Mouse (Mus musculus) stomach, embryonic 16.5 days (tissue): ENCODE results near the gene Cebpz. TPM values are rescaled to one million over a fixed set of nuclear protein-coding genes. Genes with fewer than 3 reads are reported as not detected.
A peak's percentile ranks its signal among the peaks of the same experiment; 100 is the strongest.

Experiments
- ATAC-seq: fragments of 200-750 bp; cut with Nextera tagmentation; 2 replicates; pipeline ENCODE4 v1.8.0; 2017; ENCODE audit warnings: moderate number of reproducible peaks, moderate TSS enrichment; ENCODE audit not compliant: insufficient read depth, low FRiP score
- H3K27ac ChIP-seq: fragments of 300-500 bp; sonication (generic); 2 replicates; pipeline ENCODE4 v1.5.1; 2014; ENCODE audit warnings: low read length
- H3K27me3 ChIP-seq: fragments of 300-500 bp; sonication (generic); 2 replicates; pipeline ENCODE4 v1.6.1; 2014; ENCODE audit warnings: low read length, control low read depth, mixed read lengths; ENCODE audit not compliant: control insufficient read depth, insufficient read depth
- H3K36me3 ChIP-seq: fragments of 300-500 bp; sonication (generic); 2 replicates; pipeline ENCODE4 v1.6.1; 2014; ENCODE audit warnings: low read length; ENCODE audit not compliant: control insufficient read depth, insufficient read depth
- H3K4me1 ChIP-seq: fragments of 300-500 bp; sonication (generic); 2 replicates; pipeline ENCODE4 v1.6.1; 2014; ENCODE audit warnings: low read length, control low read depth, mixed read lengths; ENCODE audit not compliant: control insufficient read depth, insufficient read depth
- H3K4me2 ChIP-seq: fragments of 300-500 bp; sonication (generic); 2 replicates; pipeline ENCODE4 v1.6.1; 2014; ENCODE audit warnings: low read depth, low read length, mixed read lengths
- H3K4me3 ChIP-seq: fragments of 300-500 bp; sonication (generic); replicated peaks from 2 replicates; pipeline ENCODE4 v1.5.1; 2014; ENCODE audit warnings: mild to moderate bottlenecking, low read length
- H3K9ac ChIP-seq: fragments of 300-500 bp; sonication (generic); 2 replicates; pipeline ENCODE4 v1.6.1; 2014; ENCODE audit warnings: low read length
- H3K9me3 ChIP-seq: fragments of 300-500 bp; sonication (generic); replicated peaks from 2 replicates; pipeline ENCODE4 v1.6.1; 2016; ENCODE audit warnings: low read length, control low read depth; ENCODE audit not compliant: control insufficient read depth
- WGBS: fragments of 180-500 bp; shearing (Covaris S2); extraction: QIAGEN DNeasy Blood & Tissue Kit; methylation state at CpG from one replicate; pipeline ENCODE4 v1.1.7; 2014; 5-methylcytosine and 5-hydroxymethylcytosine counted together
- polyA plus RNA-seq: library from polyadenylated mRNA; unstranded; fragments of >200 nt; fragmentation: Nextera tagmentation; extraction: Ambion mirVana; gene quantifications from 2 replicates; pipeline ENCODE4 v1.2.1, GENCODE M21; 2015

The Cebpz gene
- polyA plus RNA-seq, 1 experiment from 2014 or later = 48.2 TPM

DNA sequence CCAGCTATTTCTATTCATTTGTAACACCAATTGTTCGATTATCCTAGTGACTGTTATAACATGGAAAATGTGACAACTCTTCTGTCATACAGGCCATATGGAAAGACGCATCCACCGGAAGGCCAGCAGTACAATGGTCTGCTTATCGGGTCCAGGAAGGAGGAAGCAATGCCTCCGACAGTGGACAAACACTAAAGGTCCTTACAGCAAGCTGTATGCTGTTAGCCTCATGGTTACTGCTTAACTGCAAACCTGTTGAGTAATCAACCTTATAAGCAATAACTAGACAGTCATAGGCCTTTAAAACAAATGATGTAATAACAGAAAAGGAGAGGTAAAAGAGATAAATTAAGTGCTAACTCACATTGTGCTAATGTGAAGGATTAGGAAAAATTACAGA lies 14.4 kb upstream of the Cebpz start:
- Histone ChIP-seq H3K9ac (no peak overlapping the region), H3K4me2 (no peak overlapping the region), H3K36me3 (peaks cover 13% of the 10 kb centered on the region), H3K9me3 (no peaks in the 10 kb centered on the region), H3K4me1 (no peaks in the 10 kb centered on the region), H3K4me3 (no peak overlapping the region), H3K27ac (no peak overlapping the region), H3K27me3 (no peaks in the 10 kb centered on the region)
- 93% methylated on average over 5 of the region's 5 CpGs for WGBS
- no peak for ATAC-seq

DNA sequence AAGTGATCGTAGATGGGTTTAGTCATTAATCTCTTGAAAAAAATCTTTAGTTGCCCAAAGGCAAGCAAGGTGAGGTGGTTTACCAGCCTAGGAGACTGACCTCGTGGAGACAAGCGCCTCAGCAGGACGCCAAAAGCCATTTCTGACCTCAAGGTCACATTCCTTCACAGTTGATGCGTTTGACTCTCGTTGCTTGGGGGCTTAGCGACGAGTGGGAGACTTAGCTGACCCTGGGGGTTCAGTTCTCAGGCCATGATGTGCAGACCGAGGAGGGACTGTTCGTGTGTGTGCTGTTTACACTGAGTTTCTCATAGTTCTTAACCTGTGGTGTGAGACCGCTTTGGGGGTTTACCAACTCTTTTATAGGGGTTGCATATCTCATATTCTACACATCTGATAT lies 5.7 kb upstream of the Cebpz start:
- peaks cover 3% of the 10 kb centered on the region for H3K4me1 ChIP-seq
- no peaks in the 10 kb centered on the region for H3K27me3 ChIP-seq
- no peak overlapping the region for H3K9ac ChIP-seq
- H3K4me3 ChIP-seq = no peak overlapping the region
- 38% methylated on average over 11 of the region's 11 CpGs for WGBS
- no peak overlapping the region for H3K27ac ChIP-seq
- H3K9me3 ChIP-seq = no peaks in the 10 kb centered on the region
- H3K36me3 ChIP-seq = peaks cover 4% of the 10 kb centered on the region; the same call in 1 of the 2 replicates
- ATAC-seq = no peak
- no peak overlapping the region for H3K4me2 ChIP-seq

DNA sequence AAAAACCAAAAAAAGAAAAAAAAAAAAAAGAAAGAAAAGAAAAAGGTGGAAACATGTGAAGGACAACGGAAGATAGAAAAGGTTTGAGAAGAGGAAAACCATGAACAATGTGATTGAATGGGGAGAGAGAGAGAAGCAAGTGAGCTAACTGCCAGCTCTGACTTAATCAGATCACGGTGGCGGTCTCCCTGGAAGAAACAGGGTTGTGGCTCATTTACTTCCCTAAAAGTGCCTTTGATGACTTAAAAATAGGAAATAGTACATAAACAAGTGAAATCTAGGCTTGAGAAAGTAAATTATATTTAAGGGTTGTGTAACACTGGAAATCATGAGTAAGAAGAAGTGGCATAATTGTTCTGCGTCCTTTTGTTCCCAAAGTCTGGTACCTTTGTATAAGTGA lies 2.1 kb upstream of the Cebpz start:
- H3K4me2 ChIP-seq = no peak overlapping the region
- no peak overlapping the region for H3K9ac ChIP-seq
- H3K9me3 ChIP-seq = no peaks in the 10 kb centered on the region
- H3K4me1 ChIP-seq = peaks cover 13% of the 10 kb centered on the region
- H3K36me3 ChIP-seq = peaks cover 2% of the 10 kb centered on the region; the same call in 1 of the 2 replicates
- H3K27me3 ChIP-seq = no peaks in the 10 kb centered on the region
- ATAC-seq = no peak
- H3K27ac ChIP-seq = no peak overlapping the region
- 90% methylated on average over 4 of the region's 4 CpGs for WGBS
- no peak overlapping the region for H3K4me3 ChIP-seq

DNA sequence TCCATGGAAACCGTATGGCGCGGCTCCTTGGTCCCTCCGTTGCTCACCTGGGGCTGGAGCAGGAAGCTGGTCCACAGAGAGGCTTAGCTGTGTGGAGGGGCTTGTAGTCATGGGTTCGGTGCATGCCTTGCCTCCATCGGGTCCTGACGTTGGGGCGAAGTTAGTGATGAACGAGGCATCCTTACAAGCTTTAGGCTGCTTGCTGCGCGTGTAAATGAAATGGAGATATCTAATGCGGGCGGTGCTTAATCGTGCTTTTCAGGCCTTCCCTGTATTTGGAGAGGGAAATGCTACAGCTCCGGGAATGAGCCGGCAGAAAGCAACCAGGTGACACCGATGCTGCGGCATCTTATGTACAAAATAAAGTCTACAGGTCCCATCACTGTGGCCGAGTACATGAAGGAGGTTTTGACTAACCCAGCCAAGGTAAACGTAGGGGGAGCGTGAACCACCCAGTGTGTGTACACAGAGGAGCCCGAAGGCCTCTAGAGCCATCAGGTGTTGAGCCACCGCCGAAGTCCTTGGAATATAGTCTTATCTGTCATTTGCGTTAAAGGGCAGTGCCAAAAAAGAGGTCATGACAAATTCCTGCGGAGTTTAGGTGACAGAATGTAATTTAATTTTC lies 475 bp upstream of the Cebpz start:
- Histone ChIP-seq H3K4me3 (peak overlapping the region; percentile 93), H3K4me1 (peaks cover 19% of the 10 kb centered on the region), H3K27me3 (no peaks in the 10 kb centered on the region), H3K9me3 (no peaks in the 10 kb centered on the region), H3K36me3 (no peaks in the 10 kb centered on the region), H3K9ac (peak overlapping the region; percentile 89), H3K4me2 (peak overlapping the region; percentile 86), H3K27ac (no peak overlapping the region; the same call in 1 of the 2 replicates)
- 5% methylated on average over 26 of the region's 26 CpGs for WGBS
- ATAC-seq = peak; percentile 27; the same call in 1 of the 2 replicates

DNA sequence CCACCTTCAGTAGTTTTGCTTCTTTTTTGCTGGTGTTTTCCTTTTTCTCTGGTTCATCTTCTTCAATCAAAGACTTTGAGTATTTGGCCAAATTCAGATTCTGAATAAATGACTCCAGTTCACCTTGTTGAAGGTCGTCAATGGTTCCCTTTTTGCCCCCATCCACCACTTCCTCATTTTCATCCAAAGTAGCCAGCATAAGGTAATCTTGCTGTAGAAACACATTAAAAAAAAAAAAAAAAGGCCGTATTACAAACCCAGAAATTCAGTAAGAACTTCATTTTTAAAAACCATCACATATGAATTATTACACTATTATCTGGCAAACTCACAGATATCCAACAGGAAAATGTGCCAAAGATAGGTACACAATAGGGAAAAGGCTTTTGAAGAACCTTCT lies 1.0 kb downstream of the Cebpz start:
- H3K27me3 ChIP-seq = no peaks in the 10 kb centered on the region

DNA sequence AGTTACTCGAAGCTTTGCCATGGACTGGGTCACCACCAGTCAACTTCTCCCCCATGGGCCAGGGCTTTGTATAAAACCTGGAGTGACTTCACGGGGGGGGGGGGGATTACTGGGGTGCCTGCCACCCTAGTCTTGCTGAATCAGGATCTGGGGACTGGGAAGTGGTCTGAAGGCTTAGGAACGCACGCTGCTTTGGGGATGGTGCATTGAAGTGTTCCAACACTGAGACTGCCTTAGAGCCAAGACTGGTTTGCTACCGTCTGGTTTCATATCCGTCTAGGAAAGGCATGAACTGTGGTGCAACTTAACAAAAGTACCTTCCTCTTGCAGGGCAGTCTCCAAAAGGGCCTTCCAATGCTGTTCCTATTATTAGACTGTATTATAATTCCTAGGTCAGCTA lies 19.2 kb downstream of the Cebpz start:
- H3K4me1 ChIP-seq = peaks cover 9% of the 10 kb centered on the region; the same call in 1 of the 2 replicates
- no peaks in the 10 kb centered on the region for H3K27me3 ChIP-seq
- no peaks in the 10 kb centered on the region for H3K9me3 ChIP-seq
- H3K4me3 ChIP-seq = no peak overlapping the region
- H3K36me3 ChIP-seq = 0 out of 2 replicates have a peak, but pooled peaks cover 18% of the 10 kb centered on the region
- WGBS = 48% methylated on average over 6 of the region's 6 CpGs
- peak overlapping the region; percentile 79; the same call in 1 of the 2 replicates for H3K4me2 ChIP-seq
- peak overlapping the region; percentile 6; the same call in 1 of the 2 replicates for H3K9ac ChIP-seq
- no peak overlapping the region for H3K27ac ChIP-seq
- ATAC-seq = no peak

More for the DNA sequence above, 1.0 kb downstream of the Cebpz start:
- H3K27ac ChIP-seq = no peak overlapping the region
- 83% methylated on average over 2 of the region's 2 CpGs for WGBS
- peak overlapping the region; percentile 89 for H3K9ac ChIP-seq
- no peaks in the 10 kb centered on the region for H3K9me3 ChIP-seq
- peaks cover 7% of the 10 kb centered on the region; the same call in 1 of the 2 replicates for H3K36me3 ChIP-seq
- H3K4me3 ChIP-seq = peak overlapping the region; percentile 93
- peaks cover 19% of the 10 kb centered on the region for H3K4me1 ChIP-seq
- H3K4me2 ChIP-seq = peak overlapping the region; percentile 85
- no peak for ATAC-seq

DNA sequence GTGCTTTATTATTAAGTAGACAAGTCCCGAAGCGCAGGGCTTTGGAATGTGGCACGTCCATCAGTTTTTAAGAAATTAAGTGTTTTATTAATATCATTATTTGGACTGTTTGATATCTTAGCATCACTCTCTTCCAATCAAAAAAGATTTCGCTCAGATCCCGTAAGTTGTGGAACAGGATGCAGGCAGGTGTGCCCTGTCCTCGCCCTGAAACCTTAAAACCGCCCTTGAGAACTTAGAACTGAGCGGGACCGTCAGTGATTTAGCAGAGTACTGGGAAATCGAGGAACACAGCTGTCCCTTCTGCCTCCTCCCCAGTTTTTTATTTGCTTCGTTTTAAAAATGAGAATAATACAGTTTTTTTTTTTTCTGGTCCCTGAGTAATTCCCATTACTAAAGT lies 20.0 kb downstream of the Cebpz start:
- H3K27me3 ChIP-seq = no peaks in the 10 kb centered on the region
- 2% methylated on average over 11 of the region's 11 CpGs for WGBS
- H3K4me1 ChIP-seq = peaks cover 9% of the 10 kb centered on the region; the same call in 1 of the 2 replicates
- H3K9me3 ChIP-seq = no peaks in the 10 kb centered on the region
- H3K27ac ChIP-seq = peak overlapping the region; percentile 95
- peak overlapping the region; percentile 78 for H3K4me3 ChIP-seq
- H3K36me3 ChIP-seq = 0 out of 2 replicates have a peak, but pooled peaks cover 14% of the 10 kb centered on the region
- no peak for ATAC-seq
- peak overlapping the region; percentile 90 for H3K9ac ChIP-seq
- peak overlapping the region; percentile 79 for H3K4me2 ChIP-seq

DNA sequence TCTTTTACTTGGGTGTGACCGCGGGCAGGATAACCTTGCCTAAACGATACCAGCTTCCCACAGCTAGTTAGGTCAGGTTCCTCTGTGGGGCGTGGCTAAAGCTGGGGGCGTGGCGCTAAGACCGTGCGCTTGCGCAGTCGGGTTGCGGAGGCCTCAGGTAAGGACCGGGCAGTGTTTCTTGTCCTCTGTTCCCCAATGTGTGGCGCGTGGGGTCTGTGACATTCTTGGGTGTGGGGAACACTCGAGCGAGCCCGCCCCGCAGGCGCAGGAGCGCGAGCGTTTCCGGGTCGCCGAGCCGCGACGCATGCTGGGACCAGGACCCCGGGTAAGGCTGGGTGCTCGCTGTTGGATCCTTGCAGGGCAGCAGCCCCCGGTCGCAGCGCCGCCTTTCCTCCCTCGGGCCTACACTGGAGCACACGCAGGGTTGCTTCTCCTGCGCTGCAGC lies 20.5 kb downstream of the Cebpz start, which contains the start of gene Cebpzos:
Gene Cebpzos (plus strand): TSS at position 132 of the 445 bp plus-strand sequence.
- H3K4me1 ChIP-seq = peaks cover 9% of the 10 kb centered on the region; the same call in 1 of the 2 replicates
- H3K36me3 ChIP-seq = 0 out of 2 replicates have a peak, but pooled peaks cover 10% of the 10 kb centered on the region
- no peaks in the 10 kb centered on the region for H3K27me3 ChIP-seq
- under 1% methylated on average over 37 of the region's 37 CpGs for WGBS
- peak within 1 kb of the TSS; percentile 95 for H3K27ac ChIP-seq
- no peaks in the 10 kb centered on the region for H3K9me3 ChIP-seq
- peak within 1 kb of the TSS; percentile 78 for H3K4me3 ChIP-seq
- peak within 1 kb of the TSS; percentile 90 for H3K9ac ChIP-seq
- H3K4me2 ChIP-seq = peak within 1 kb of the TSS; percentile 79
- ATAC-seq = peak; percentile 95

DNA sequence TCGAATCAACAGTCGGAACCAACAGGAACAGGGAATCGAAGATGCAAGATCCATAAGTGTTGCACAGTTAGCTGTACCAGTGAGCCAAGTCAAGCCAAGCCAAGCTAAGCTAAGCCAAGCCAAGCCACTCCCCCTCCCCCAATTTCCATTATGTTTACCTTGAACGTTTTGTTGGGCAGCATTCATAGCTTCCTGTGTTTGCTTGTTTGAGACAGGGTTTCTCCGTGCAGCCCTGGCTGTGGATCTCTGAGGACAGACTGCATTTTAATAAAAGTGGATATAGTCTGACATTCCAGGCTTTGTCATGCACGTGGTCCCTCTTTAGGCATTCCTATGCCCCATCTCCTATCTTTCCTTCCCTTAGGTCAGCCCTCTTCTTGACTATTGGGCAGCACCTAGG lies 21.1 kb downstream of the Cebpz start:
- peaks cover 9% of the 10 kb centered on the region; the same call in 1 of the 2 replicates for H3K4me1 ChIP-seq
- H3K27me3 ChIP-seq = no peaks in the 10 kb centered on the region
- H3K36me3 ChIP-seq = 0 out of 2 replicates have a peak, but pooled peaks cover 8% of the 10 kb centered on the region
- H3K9ac ChIP-seq = peak overlapping the region; percentile 90
- H3K27ac ChIP-seq = peak overlapping the region; percentile 95
- 47% methylated on average over 6 of the region's 6 CpGs for WGBS
- H3K9me3 ChIP-seq = no peaks in the 10 kb centered on the region
- H3K4me3 ChIP-seq = peak overlapping the region; percentile 78
- peak overlapping the region; percentile 79 for H3K4me2 ChIP-seq
- no peak; the same call in 1 of the 2 replicates for ATAC-seq
